8 mouse cellular contexts compared by ENCODE assay signal in genomic region chr15:85598984-85599886, GRCm38 (mm10). TPM values are rescaled to one million over a fixed set of nuclear protein-coding genes. Genes with fewer than 3 reads are reported as not detected.
A peak's percentile ranks its signal among the peaks of the same experiment; 100 is the strongest.
DNase-seq lines count a peak whose midpoint lies in the region; ATAC-seq and TF ChIP-seq lines count a peak whose summit lies in the region.

No protein-coding gene starts in this region.

- TF ChIP-seq CTCF in E14TG2a.4 (conservative IDR thresholded peaks at IDR 0.05; ENCODE audit: low read length) = peak; percentile 95

- H3K27ac ChIP-seq in embryonic facial prominence, embryonic 14.5 days (replicated peaks; ENCODE audit: low read depth, low read length) = no peak overlapping the region; the same call in 1 of the 2 replicates
- H3K27ac ChIP-seq in heart, embryonic 12.5 days (ENCODE audit: poor library complexity, severe bottlenecking) = no peak overlapping the region
- no peak overlapping the region for H3K27ac ChIP-seq in kidney, embryonic 16.5 days (ENCODE audit: low read length)

- H3K27me3 ChIP-seq in E14TG2a.4 (ENCODE audit: insufficient read depth, low read length) = no peaks in the 10 kb centered on the region; the same call in 1 of the 2 replicates
- no peaks in the 10 kb centered on the region for H3K27me3 ChIP-seq in embryonic facial prominence, embryonic 14.5 days (replicated peaks; ENCODE audit: control insufficient read depth, insufficient read depth, low read length)
- peaks cover 13% of the 10 kb centered on the region for H3K27me3 ChIP-seq in heart, embryonic 12.5 days (replicated peaks)
- H3K27me3 ChIP-seq in kidney, embryonic 16.5 days (ENCODE audit: insufficient read depth, low read length) = no peaks in the 10 kb centered on the region

- H3K9me3 ChIP-seq in E14TG2a.4 (ENCODE audit: low read length) = peaks cover 4% of the 10 kb centered on the region; the same call in 1 of the 2 replicates
- no peaks in the 10 kb centered on the region for H3K9me3 ChIP-seq in embryonic facial prominence, embryonic 14.5 days (ENCODE audit: control insufficient read depth, low read length)
- H3K9me3 ChIP-seq in heart, embryonic 12.5 days (replicated peaks) = peaks cover 5% of the 10 kb centered on the region
- H3K9me3 ChIP-seq in kidney, embryonic 16.5 days (ENCODE audit: low read length) = no peaks in the 10 kb centered on the region

- 47% methylated on average over 17 of the region's 17 CpGs for WGBS in embryonic facial prominence, embryonic 14.5 days
- WGBS in heart, embryonic 12.5 days = 42% methylated on average over 17 of the region's 17 CpGs
- 48% methylated on average over 17 of the region's 17 CpGs for WGBS in kidney, embryonic 16.5 days

- no peak overlapping the region for H3K9ac ChIP-seq in embryonic facial prominence, embryonic 14.5 days (ENCODE audit: low read depth, low read length)
- peak overlapping the region; percentile 29; the same call in 1 of the 2 replicates for H3K9ac ChIP-seq in heart, embryonic 12.5 days
- H3K9ac ChIP-seq in kidney, embryonic 16.5 days (replicated peaks; ENCODE audit: low read length) = no peak overlapping the region

- peaks cover 42% of the 10 kb centered on the region for H3K4me1 ChIP-seq in E14TG2a.4 (replicated peaks; ENCODE audit: low read depth, low read length)
- H3K4me1 ChIP-seq in embryonic facial prominence, embryonic 14.5 days (ENCODE audit: control insufficient read depth, insufficient read depth, low read length) = peaks cover 13% of the 10 kb centered on the region
- peaks cover 14% of the 10 kb centered on the region for H3K4me1 ChIP-seq in heart, embryonic 12.5 days (replicated peaks)
- H3K4me1 ChIP-seq in kidney, embryonic 16.5 days (ENCODE audit: insufficient read depth, low read length) = peaks cover 15% of the 10 kb centered on the region; the same call in 1 of the 2 replicates

- H3K4me2 ChIP-seq in embryonic facial prominence, embryonic 14.5 days (ENCODE audit: low read depth, low read length) = no peak overlapping the region
- no peak overlapping the region for H3K4me2 ChIP-seq in heart, embryonic 12.5 days
- H3K4me2 ChIP-seq in kidney, embryonic 16.5 days (replicated peaks; ENCODE audit: low read depth, low read length) = no peak overlapping the region

- peak; percentile 24; the same call in 1 of the 2 replicates for ATAC-seq in embryonic facial prominence, embryonic 14.5 days (ENCODE audit: low read depth)
- 0 out of 2 replicates have a peak, but pooled peaks have one; percentile 2 for ATAC-seq in heart, embryonic 12.5 days (ENCODE audit: insufficient number of reproducible peaks, low FRiP score)
- peak; percentile 25; the same call in 1 of the 2 replicates for ATAC-seq in kidney, embryonic 16.5 days (ENCODE audit: low FRiP score, low TSS enrichment)

- no peaks in the 10 kb centered on the region for H3K36me3 ChIP-seq in E14TG2a.4 (ENCODE audit: insufficient read depth, low read length)
- H3K36me3 ChIP-seq in embryonic facial prominence, embryonic 14.5 days (ENCODE audit: control insufficient read depth, insufficient read depth, low read length) = no peaks in the 10 kb centered on the region
- H3K36me3 ChIP-seq in heart, embryonic 12.5 days = no peaks in the 10 kb centered on the region
- no peaks in the 10 kb centered on the region for H3K36me3 ChIP-seq in kidney, embryonic 16.5 days (ENCODE audit: insufficient read depth, low read length)

- DNase-seq in adrenal gland, postnatal 36 days = peak; percentile 85 to 86
- no peak for DNase-seq in embryonic facial prominence, embryonic 14.5 days (ENCODE audit: low spot score)
- DNase-seq in lung, postnatal 4 days = peak; percentile 76 to 86
- DNase-seq in right cerebral cortex, adult 2 months (ENCODE audit: low spot score in 2 of 2) = peak; percentile 72 to 77
- peak; percentile 58 to 76 for DNase-seq in urinary bladder, postnatal 36 days (ENCODE audit: low spot score in 2 of 2)

- no peak overlapping the region for H3K4me3 ChIP-seq in E14TG2a.4 (replicated peaks; ENCODE audit: low read length)
- H3K4me3 ChIP-seq in embryonic facial prominence, embryonic 14.5 days (ENCODE audit: low read depth, low read length) = no peak overlapping the region
- H3K4me3 ChIP-seq in heart, embryonic 12.5 days = no peak overlapping the region
- no peak overlapping the region for H3K4me3 ChIP-seq in kidney, embryonic 16.5 days (ENCODE audit: low read length)

RNA-seq across cellular contexts. Expression of gene Wnt7b, which starts 17.0 kb away (rescaled TPM):
- under 1 TPM; 0.49 to 0.96 TPM for total RNA-seq in adrenal gland, postnatal 36 days (2021)
- 15.7 and 17.8 TPM in 2 replicates for polyA plus RNA-seq in embryonic facial prominence, embryonic 14.5 days (2014; fragmentation: Nextera tagmentation; extraction: Ambion mirVana)
- polyA plus RNA-seq in heart, embryonic 12.5 days (2016; fragmentation: Nextera tagmentation; extraction: Ambion mirVana) = 1.3 and 1.5 TPM in 2 replicates
- polyA plus RNA-seq in kidney, embryonic 16.5 days (2015; fragmentation: Nextera tagmentation; extraction: Ambion mirVana) = 21.2 and 22.5 TPM in 2 replicates
